In the genomic region with DNA sequence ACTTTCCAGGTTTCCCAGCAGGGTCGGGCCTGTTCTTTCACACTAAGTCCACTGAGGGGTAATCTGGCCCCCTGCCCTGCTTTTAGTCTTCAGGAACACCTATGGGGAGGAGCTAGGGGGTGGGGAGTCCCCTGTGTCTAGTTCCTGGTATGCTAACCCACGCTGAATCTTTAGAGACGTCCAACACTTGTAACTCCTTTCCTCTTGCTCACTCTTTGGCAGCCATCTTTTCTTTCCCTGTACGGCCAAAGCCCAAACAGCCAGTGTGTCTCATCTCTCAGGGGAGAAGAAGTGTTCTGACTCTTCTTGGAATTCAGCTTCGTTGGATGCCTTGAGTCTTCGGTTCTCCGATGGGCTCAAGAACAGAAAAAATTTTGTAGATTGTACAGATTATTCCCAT, we compare ENCODE assay signal across 23 mouse cellular contexts.
DNase-seq lines count a peak whose midpoint lies in the region; ATAC-seq and TF ChIP-seq lines count a peak whose summit lies in the region.
"Had no signal": no experiment of that assay in that cellular context is flagged by ENCODE, and none has a peak within 500 bp of the region (broad histone marks: within the 10 kb centered on the region; RNA-seq: fewer than 3 reads in every experiment).

No protein-coding gene starts in this region.

- intact Hi-C loops in gastrocnemius, postnatal 36 days (cut with DNase I), result no loop called here
- intact Hi-C loops in heart, postnatal 14 days (cut with DNase I), result no loop called here
- intact Hi-C loops in heart, postnatal 10 days (cut with DNase I), result no loop called here

- H3K4me3 ChIP-seq in heart, embryonic 11.5 days (ENCODE audit: low read depth, low read length), result no peak overlapping the region
- no peak overlapping the region for H3K4me3 ChIP-seq in embryonic fibroblast, embryonic 13.5 days (ENCODE audit: insufficient read depth, low read length)
- H3K4me3 ChIP-seq: embryonic facial prominence, embryonic 10.5 days; erythroblast, embryonic 14.5 days; forebrain, embryonic 10.5 days; hindbrain, embryonic 12.5 days had no signal

- WGBS in heart, embryonic 11.5 days (ENCODE audit: insufficient replicate concordance), result 78% methylated on average over 7 of the region's 7 CpGs

- H3K27me3 ChIP-seq in heart, embryonic 11.5 days (ENCODE audit: control insufficient read depth, insufficient read depth, low read length), result 0 out of 2 replicates have a peak, but pooled peaks cover under 1% of the 10 kb centered on the region

- ATAC-seq in heart, embryonic 11.5 days (replicated peaks; ENCODE audit: insufficient number of reproducible peaks, low FRiP score, low TSS enrichment), result no peak
- ATAC-seq: CD4-positive, CD25-positive, alpha-beta regulatory T cell, adult 4 months; forebrain, embryonic 14.5 days; hindbrain, embryonic 16.5 days; inflammation-experienced regulatory T-cells, adult 6 months; intestine, postnatal 0 days had no signal

- peak; percentile 47 for DNase-seq in gastrocnemius, adult 18-20 months (ENCODE audit: low spot score)
- DNase-seq in gastrocnemius, postnatal 36 days, result no peak
- peak; percentile 91 for DNase-seq in heart, adult 11 months
- DNase-seq in heart, postnatal 14 days, result no peak
- DNase-seq in heart, postnatal 10 days, result peak; percentile 20 to 27
- no peak for DNase-seq in thymus, postnatal 25 days
- DNase-seq: adrenal gland, postnatal 10 days; B cell, adult 2 months; cerebellum, adult 11-12 months; cerebellum, adult 9-11 months; kidney, adult 8-10 months had no signal

- H3K27ac ChIP-seq in heart, embryonic 11.5 days (ENCODE audit: low read depth, low read length), result no peak overlapping the region
- H3K27ac ChIP-seq in embryonic fibroblast, embryonic 13.5 days (ENCODE audit: insufficient read depth, low read length), result peak overlapping the region; percentile 96
- H3K27ac ChIP-seq: embryonic facial prominence, embryonic 10.5 days; forebrain, embryonic 10.5 days; hindbrain, embryonic 12.5 days had no signal

- TF ChIP-seq CTCF in embryonic fibroblast, embryonic 13.5 days (IDR thresholded peaks at IDR 0.05; ENCODE audit: borderline replicate concordance, insufficient read depth, low read length), result no peak

- peaks cover 23% of the 10 kb centered on the region for H3K4me1 ChIP-seq in heart, embryonic 11.5 days (ENCODE audit: control insufficient read depth, insufficient read depth, low read length)
- H3K4me1 ChIP-seq in embryonic fibroblast, embryonic 13.5 days (ENCODE audit: control insufficient read depth, insufficient read depth, low read length), result peaks cover 11% of the 10 kb centered on the region
- H3K4me1 ChIP-seq: forebrain, embryonic 10.5 days; hindbrain, embryonic 12.5 days had no signal

- no peak overlapping the region for H3K9ac ChIP-seq in heart, embryonic 11.5 days (ENCODE audit: low read depth, low read length)
- H3K9ac ChIP-seq: hindbrain, embryonic 12.5 days had no signal

- no peaks in the 10 kb centered on the region for H3K36me3 ChIP-seq in heart, embryonic 11.5 days (ENCODE audit: control insufficient read depth, insufficient read depth, low read length)
- H3K36me3 ChIP-seq: embryonic facial prominence, embryonic 10.5 days; forebrain, embryonic 10.5 days; G1E; hindbrain, embryonic 12.5 days had no signal

- no peaks in the 10 kb centered on the region for H3K9me3 ChIP-seq in heart, embryonic 11.5 days (replicated peaks; ENCODE audit: control insufficient read depth, low read length)
- H3K9me3 ChIP-seq: embryonic facial prominence, embryonic 10.5 days; forebrain, embryonic 10.5 days; G1E; hindbrain, embryonic 12.5 days had no signal

- no peak overlapping the region for H3K4me2 ChIP-seq in heart, embryonic 11.5 days
- H3K4me2 ChIP-seq: hindbrain, embryonic 12.5 days had no signal

- TF ChIP-seq POLR2A in embryonic fibroblast, embryonic 13.5 days (IDR thresholded peaks at IDR 0.05; ENCODE audit: low read depth, low read length), result no peak

Comparison
In these comparisons a context has a peak if more than half of its experiments do, and no peak if none do; other contexts are left out.
1. DNase-seq: peak in gastrocnemius, adult 18-20 months (single experiment), heart, adult 11 months (single experiment) and heart, postnatal 10 days (2 of 2); none in gastrocnemius, postnatal 36 days (0 of 2), heart, postnatal 14 days (0 of 2) and thymus, postnatal 25 days (single experiment).